Mouse (Mus musculus): Measurements from ENCODE around the gene Gba2. TPM values are rescaled to one million over a fixed set of nuclear protein-coding genes. Genes with fewer than 3 reads are reported as not detected.
"Not testable (repeated sequence)": the region's sequence is repeated elsewhere in the genome, so short reads cannot be mapped to it uniquely, and the experiment has no call there.

The Gba2 gene
- 22.5 and 24.2 TPM in 2 replicates for polyA plus RNA-seq (2015; fragmentation: Nextera tagmentation; extraction: Ambion mirVana)

DNA sequence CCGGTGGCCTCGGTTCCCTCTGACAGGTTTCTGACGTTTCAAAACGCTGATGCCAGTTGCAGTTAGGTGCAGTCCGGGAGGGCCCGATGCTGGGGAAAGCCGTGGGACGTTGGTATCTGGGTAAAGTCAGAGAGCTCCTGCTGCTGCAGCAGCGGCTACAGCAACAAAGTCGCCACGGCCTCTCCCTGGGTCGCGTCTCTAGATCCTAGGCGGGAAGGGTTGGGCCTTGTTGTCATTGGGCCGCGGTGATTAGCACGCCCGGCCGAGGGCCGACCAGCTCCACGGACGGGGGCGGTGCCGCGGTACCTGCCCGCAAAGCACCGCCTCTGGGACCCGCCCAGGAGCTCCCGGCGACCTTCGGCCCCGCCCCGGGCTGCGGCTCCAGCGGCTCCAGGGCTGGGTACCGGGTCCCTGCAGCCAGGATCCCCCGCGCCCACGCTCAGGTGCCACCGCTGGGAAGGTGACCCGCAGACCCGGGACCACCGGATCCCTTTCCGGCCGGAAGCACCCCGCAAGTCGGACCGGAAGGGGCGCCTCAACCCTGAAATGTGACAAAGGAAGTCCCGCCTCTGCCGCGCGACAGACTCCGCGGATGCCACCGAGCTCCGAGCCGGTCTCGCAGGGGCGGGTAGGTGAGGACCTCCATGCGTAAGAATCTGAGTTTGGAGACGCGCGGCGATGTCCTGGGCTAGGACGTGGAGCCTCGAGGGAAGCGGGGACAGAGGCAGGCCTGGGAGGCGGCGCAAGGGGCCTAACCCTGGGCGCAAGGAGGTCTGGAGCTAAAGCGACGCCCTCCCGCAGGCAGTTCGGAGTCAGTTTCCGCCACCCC lies at the start of gene Gba2, which contains the start of gene Rgp1:
Gene Gba2, minus strand, starts transcription at position 498 of the 829 bp plus-strand sequence.
Gene Rgp1, plus strand, starts transcription at position 340 of the 829 bp plus-strand sequence.
- no peaks in the 10 kb centered on the region for H3K27me3 ChIP-seq
- H3K36me3 ChIP-seq, result peaks cover 41% of the 10 kb centered on the region
- H3K4me2 ChIP-seq, result peak within 1 kb of the TSS; percentile 95
- H3K4me3 ChIP-seq, result peak within 1 kb of the TSS; percentile 79
- peak; percentile 85 for ATAC-seq (ENCODE audit: insufficient number of reproducible peaks, insufficient read depth, low FRiP score, low TSS enrichment, low read depth)
- H3K27ac ChIP-seq, result peak within 1 kb of the TSS; percentile 83
- H3K4me1 ChIP-seq, result peaks cover 42% of the 10 kb centered on the region
- H3K9me3 ChIP-seq, result no peaks in the 10 kb centered on the region
- WGBS, result 0% methylated on average over 76 of the region's 76 CpGs
- peak within 1 kb of the TSS; percentile 90 for H3K9ac ChIP-seq

DNA sequence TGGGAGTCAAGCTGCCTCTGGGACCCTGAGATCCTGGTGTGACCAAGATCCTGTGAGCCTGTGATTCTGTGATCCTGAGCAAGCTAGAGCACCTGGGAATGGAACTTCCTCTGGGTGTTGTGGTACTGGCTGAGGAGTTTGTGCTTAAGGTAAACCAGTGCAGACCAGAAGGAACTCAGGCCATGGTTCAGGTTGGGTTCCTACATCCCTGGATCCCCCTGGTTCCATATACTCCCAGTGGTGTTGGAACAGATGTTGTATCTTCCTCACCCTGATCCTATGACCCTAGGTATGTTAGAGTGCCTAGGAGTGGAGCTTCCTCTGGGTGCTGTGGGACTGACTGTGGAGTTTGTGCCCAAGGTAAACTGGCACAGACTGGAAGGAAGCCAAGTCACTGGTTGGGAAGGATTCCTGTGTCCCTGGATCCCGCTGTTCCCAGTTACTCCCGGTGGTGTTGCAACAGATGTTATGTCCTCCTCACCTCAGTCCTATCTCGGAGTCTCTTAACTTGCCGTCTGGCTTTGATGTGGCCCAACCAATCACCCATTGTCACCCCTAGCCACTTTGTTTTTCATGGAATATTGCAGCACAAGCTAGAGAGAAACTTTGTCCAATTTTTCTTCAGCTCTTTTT lies 41.6 kb upstream of the Gba2 start:
- WGBS, result 88% methylated on average over 4 of the region's 4 CpGs
- Histone ChIP-seq H3K27me3 (no peaks in the 10 kb centered on the region), H3K9ac (no peak overlapping the region), H3K27ac (no peak overlapping the region), H3K4me2 (no peak overlapping the region), H3K4me3 (no peak overlapping the region), H3K36me3 (no peaks in the 10 kb centered on the region), H3K9me3 (peaks cover 6% of the 10 kb centered on the region), H3K4me1 (no peaks in the 10 kb centered on the region)
- ATAC-seq (ENCODE audit: insufficient number of reproducible peaks, insufficient read depth, low FRiP score, low TSS enrichment, low read depth), result no peak

DNA sequence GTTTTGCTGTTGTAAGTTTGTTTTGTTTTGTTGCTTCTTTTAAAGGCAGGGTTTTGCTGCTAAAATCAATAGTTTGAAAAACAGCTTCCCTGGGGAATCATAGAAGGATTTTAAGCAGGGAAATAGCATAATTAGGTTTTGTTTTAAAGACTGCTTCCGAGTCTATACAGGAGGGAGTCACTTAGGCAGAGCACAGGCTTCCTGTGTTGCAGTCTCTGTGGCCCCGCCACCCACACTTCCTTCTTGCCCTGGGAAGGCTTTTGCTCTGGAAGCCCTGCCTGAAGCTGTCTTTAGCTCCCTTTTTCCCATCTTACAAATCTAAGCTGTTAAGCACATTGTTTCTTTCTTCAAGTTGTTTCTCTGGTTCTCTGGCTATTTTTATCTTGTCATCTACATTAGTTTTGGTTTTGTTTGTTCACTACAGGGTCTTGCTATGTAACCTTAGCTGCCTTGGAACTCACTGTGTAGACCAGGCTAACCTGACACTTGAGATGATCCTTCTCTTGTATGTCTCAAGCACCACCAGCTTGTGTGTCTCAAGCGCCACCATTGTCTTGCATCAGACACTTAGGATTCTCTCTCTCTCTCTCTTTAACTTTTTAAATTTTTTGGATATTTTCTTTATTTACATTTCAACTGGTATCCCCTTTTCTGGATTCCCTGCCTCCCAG lies 34.5 kb upstream of the Gba2 start:
- H3K9ac ChIP-seq, result no peak overlapping the region
- no peak for ATAC-seq (ENCODE audit: insufficient number of reproducible peaks, insufficient read depth, low FRiP score, low TSS enrichment, low read depth)
- no peak overlapping the region for H3K4me2 ChIP-seq
- no peaks in the 10 kb centered on the region for H3K27me3 ChIP-seq
- 54% methylated on average over 3 of the region's 3 CpGs for WGBS
- H3K4me3 ChIP-seq, result no peak overlapping the region
- no peak overlapping the region for H3K27ac ChIP-seq
- no peaks in the 10 kb centered on the region for H3K36me3 ChIP-seq
- no peaks in the 10 kb centered on the region for H3K4me1 ChIP-seq
- no peaks in the 10 kb centered on the region for H3K9me3 ChIP-seq

DNA sequence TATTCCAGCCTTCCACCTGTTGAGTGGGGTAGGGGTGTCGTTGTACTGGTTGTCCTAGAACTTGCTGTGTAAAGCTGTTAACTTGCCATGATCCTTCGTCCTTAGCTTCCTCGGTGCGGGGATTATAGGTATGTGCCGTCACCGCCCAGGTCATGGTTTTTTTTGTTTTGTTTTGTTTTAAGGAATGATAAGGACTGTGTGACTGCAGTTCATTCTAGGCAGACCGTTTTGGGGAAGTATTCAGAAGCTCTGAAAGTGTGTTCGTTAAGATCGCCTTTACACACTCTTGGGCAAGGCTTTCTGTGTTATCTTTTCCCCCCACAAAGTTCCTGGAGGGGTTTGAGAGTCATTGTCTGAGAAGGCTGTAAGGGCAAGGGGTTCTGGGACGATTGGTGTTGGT lies 33.9 kb upstream of the Gba2 start:
- ATAC-seq (ENCODE audit: insufficient number of reproducible peaks, insufficient read depth, low FRiP score, low TSS enrichment, low read depth), result no peak
- Histone ChIP-seq H3K36me3 (no peaks in the 10 kb centered on the region), H3K27ac (no peak overlapping the region), H3K9ac (no peak overlapping the region), H3K4me1 (no peaks in the 10 kb centered on the region), H3K4me2 (no peak overlapping the region), H3K9me3 (no peaks in the 10 kb centered on the region), H3K4me3 (no peak overlapping the region), H3K27me3 (no peaks in the 10 kb centered on the region)
- WGBS, result 73% methylated on average over 10 of the region's 10 CpGs

DNA sequence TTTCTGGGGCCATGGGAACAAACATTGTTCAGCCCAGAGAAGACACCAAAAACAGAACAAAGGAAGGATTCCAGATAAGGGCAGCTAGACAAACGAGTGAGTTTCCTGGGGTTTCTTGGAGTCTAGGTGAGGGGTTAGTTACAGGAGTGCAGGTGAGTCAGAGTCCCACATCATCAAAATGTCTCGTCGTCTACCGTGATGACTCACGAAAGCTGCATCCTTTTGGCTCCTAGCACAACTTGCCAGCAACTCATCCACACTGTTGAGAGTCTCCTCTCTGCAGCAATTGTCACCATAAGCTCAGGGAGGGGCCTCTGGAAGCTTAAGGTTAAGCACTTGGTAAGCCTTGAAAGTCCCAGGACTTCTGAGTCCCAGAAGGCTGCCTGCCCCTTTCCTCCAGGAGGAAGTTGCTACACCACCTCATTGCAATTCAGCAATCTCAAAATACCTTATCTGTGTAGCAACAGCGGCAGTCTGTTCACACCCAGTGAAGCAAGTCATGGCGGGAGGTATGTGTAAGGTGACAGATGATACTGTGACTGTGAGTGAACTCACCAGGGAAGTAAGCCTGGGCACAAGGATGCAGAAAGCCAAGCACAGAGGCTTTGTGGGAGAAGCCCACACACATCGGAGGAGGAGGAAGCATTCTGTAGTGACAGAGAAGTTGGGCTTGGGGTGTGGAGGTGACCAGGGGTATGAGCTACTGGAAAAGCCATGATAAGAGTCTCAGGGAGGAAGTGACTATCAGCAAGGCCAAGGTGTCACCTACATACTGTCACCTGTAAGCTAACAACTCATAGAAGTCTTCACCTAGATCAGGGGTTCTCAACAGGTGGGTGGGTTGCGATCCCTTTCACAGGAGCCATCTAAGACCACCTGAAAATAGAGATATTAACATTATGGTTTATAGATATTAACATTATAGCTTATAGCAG lies 26.3 kb upstream of the Gba2 start:
- no peak for ATAC-seq (ENCODE audit: insufficient number of reproducible peaks, insufficient read depth, low FRiP score, low TSS enrichment, low read depth)
- H3K4me2 ChIP-seq, result no peak overlapping the region
- 75% methylated on average over 9 of the region's 9 CpGs for WGBS
- H3K36me3 ChIP-seq, result no peaks in the 10 kb centered on the region
- no peak overlapping the region for H3K4me3 ChIP-seq
- no peaks in the 10 kb centered on the region for H3K4me1 ChIP-seq
- H3K9me3 ChIP-seq, result no peaks in the 10 kb centered on the region
- H3K9ac ChIP-seq, result no peak overlapping the region
- no peak overlapping the region for H3K27ac ChIP-seq
- no peaks in the 10 kb centered on the region for H3K27me3 ChIP-seq

DNA sequence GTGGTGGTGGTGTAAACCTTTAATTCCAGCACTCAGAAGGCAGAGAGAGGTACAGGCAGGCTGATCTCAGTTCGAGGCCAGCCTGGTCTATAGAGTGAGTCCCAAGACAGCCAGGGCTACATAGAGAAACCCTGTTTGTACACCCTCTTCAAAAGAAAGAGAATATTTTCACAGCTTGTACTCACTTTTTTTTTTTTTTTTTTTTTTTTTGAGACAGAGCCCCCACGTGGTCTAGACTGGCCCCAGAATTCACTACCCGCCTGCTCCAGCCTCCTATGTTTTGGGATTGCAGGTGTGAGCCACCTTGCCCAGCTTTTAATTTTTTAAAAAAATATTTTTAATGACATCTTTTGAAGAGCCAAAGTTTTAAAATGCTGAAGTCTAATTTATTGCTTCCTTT lies 25.4 kb upstream of the Gba2 start:
- H3K27ac ChIP-seq, result no peak overlapping the region
- no peak overlapping the region for H3K4me3 ChIP-seq
- H3K4me1 ChIP-seq, result no peaks in the 10 kb centered on the region
- ATAC-seq (ENCODE audit: insufficient number of reproducible peaks, insufficient read depth, low FRiP score, low TSS enrichment, low read depth), result no peak
- WGBS, result 74% methylated on average over 3 of the region's 3 CpGs
- H3K9me3 ChIP-seq, result no peaks in the 10 kb centered on the region
- no peaks in the 10 kb centered on the region for H3K36me3 ChIP-seq
- no peaks in the 10 kb centered on the region for H3K27me3 ChIP-seq
- H3K9ac ChIP-seq, result no peak overlapping the region
- H3K4me2 ChIP-seq, result no peak overlapping the region

DNA sequence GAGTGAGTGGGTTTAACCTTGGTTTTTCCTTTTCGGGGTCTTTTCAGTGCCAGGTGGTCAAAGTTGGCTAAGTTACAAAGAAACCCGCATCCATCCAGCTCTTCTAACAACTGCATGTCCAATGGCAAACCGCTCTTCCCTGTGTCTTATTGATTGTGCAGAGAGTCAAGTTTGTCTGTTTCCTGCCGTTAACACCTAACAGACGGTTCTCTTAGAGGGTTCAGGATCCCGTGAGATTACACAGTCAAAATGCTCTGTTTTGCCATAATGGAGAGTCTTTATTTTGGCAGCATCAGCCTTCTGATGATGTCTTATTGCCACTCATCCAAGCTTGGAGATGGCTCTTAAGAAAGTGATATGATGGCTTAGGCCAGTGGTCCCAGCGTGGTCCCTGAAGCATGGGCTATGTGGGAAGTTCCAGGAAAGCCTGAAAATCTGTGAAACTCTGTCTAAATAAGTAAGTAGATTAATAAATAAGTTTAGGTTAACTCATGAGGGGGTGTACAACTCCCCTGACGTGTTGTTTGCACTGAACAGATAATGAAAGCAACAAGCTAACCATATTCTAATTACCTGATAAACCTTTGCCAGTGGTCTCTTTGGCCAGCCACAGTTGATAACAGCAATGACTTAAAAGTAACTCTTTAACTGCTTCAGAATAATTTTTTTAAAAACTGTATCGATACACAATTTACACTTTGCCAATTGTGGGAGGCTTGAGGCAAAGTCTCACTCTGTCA lies 21.7 kb upstream of the Gba2 start:
- no peak overlapping the region for H3K4me2 ChIP-seq
- no peaks in the 10 kb centered on the region for H3K27me3 ChIP-seq
- H3K4me1 ChIP-seq, result no peaks in the 10 kb centered on the region
- no peaks in the 10 kb centered on the region for H3K9me3 ChIP-seq
- no peak overlapping the region for H3K4me3 ChIP-seq
- H3K27ac ChIP-seq, result no peak overlapping the region
- 74% methylated on average over 9 of the region's 9 CpGs for WGBS
- no peak overlapping the region for H3K9ac ChIP-seq
- no peak for ATAC-seq (ENCODE audit: insufficient number of reproducible peaks, insufficient read depth, low FRiP score, low TSS enrichment, low read depth)
- H3K36me3 ChIP-seq, result no peaks in the 10 kb centered on the region

DNA sequence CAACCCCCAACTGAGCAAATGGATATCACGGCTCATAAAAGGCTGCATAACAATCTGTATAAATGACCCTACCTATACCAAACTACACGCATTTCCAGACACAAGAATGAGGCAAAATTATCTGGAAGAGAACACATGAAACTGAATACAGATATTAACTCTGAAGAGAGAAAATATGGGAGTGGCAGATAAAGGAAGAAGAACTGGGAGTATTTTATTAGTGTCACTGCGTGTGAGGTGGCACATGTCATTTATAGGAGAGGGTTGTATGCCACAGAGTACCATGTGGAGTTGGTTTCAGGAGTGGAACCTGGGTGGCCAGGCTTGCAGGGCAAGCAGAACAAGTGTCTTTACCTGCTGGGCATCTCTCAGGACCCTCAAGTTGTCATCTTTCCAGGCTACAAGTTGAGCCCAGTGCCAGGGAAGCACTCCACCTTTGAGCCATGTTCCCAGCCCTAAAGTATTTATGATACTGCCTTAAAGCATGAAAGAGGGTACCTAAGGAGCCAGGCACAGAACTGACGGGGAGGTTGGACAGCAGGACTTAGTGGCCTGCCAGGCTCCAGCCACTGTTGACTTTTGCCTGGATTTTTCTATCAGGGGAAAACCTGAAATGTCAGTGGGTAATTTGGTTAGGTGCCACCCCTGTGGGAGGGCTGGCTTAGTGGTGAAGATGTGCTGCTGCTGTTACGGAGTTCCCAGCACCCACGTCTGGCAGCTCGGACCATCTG lies 20.1 kb upstream of the Gba2 start:
- Histone ChIP-seq H3K9me3 (no peaks in the 10 kb centered on the region), H3K4me1 (no peaks in the 10 kb centered on the region), H3K27ac (no peak overlapping the region), H3K4me3 (no peak overlapping the region), H3K36me3 (no peaks in the 10 kb centered on the region), H3K4me2 (no peak overlapping the region), H3K9ac (no peak overlapping the region), H3K27me3 (no peaks in the 10 kb centered on the region)
- WGBS, result 83% methylated on average over 7 of the region's 7 CpGs
- ATAC-seq (ENCODE audit: insufficient number of reproducible peaks, insufficient read depth, low FRiP score, low TSS enrichment, low read depth), result no peak

DNA sequence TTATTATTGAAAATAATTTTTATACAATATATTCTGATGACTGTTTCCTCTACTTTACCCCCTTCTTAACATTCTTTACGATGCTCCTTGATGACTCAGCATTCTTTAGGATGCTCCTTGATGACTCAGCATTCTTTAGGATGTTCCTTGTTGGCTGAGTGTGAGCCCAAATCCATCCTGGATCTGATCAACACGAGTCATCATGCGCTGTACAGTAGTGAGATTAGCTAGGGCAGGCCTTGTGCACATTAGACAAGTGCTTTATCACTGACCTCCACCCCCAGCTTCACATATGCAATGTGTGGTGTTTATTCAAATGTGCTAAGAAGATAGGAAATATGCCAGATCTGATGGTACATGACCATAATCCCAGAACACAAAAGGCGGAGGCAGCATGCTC lies 19.5 kb upstream of the Gba2 start:
- no peak overlapping the region for H3K4me3 ChIP-seq
- no peak overlapping the region for H3K9ac ChIP-seq
- no peak overlapping the region for H3K27ac ChIP-seq
- no peaks in the 10 kb centered on the region for H3K27me3 ChIP-seq
- no peak overlapping the region for H3K4me2 ChIP-seq
- H3K4me1 ChIP-seq, result no peaks in the 10 kb centered on the region
- WGBS, result 84% methylated on average over 4 of the region's 4 CpGs
- no peak for ATAC-seq (ENCODE audit: insufficient number of reproducible peaks, insufficient read depth, low FRiP score, low TSS enrichment, low read depth)
- no peaks in the 10 kb centered on the region for H3K36me3 ChIP-seq
- no peaks in the 10 kb centered on the region for H3K9me3 ChIP-seq

DNA sequence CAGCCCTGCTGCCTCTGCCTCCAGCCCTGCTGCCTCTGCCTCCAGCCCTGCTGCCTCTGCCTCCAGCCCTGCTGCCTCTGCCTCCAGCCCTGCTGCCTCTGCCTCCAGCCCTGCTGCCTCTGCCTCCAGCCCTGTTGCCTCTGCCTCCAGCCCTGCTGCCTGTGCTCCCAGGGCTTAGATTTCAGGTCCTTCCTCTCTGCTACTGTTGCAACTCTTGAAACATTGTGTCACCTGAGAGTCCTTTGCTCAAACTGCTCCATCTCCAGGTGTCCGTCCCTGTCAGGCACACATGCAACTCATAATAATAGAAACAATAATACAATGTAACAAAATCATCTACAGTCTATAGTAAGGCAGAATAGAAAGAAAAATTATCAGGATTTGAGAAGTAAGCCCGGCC lies 17.9 kb upstream of the Gba2 start:
- not testable (repeated sequence) for ATAC-seq (ENCODE audit: insufficient number of reproducible peaks, insufficient read depth, low FRiP score, low TSS enrichment, low read depth)

More for the DNA sequence above, 17.9 kb upstream of the Gba2 start:
- H3K9me3 ChIP-seq, H3K4me3 ChIP-seq, H3K9ac ChIP-seq, H3K36me3 ChIP-seq, H3K27ac ChIP-seq, H3K4me1 ChIP-seq, H3K27me3 ChIP-seq, H3K4me2 ChIP-seq: not testable (repeated sequence)
- 79% methylated on average over 2 of the region's 2 CpGs for WGBS

Data from embryonic facial prominence, embryonic 13.5 days (tissue).